Mouse (Mus musculus) urinary bladder, postnatal 25 days (tissue): ENCODE measurements around the gene Ip6k3.

Experiments
- DNase-seq: peaks from one replicate; pipeline ENCODE4 v3.0.0; 2022; ENCODE audit warnings: low spot score

The Ip6k3 gene

DNA sequence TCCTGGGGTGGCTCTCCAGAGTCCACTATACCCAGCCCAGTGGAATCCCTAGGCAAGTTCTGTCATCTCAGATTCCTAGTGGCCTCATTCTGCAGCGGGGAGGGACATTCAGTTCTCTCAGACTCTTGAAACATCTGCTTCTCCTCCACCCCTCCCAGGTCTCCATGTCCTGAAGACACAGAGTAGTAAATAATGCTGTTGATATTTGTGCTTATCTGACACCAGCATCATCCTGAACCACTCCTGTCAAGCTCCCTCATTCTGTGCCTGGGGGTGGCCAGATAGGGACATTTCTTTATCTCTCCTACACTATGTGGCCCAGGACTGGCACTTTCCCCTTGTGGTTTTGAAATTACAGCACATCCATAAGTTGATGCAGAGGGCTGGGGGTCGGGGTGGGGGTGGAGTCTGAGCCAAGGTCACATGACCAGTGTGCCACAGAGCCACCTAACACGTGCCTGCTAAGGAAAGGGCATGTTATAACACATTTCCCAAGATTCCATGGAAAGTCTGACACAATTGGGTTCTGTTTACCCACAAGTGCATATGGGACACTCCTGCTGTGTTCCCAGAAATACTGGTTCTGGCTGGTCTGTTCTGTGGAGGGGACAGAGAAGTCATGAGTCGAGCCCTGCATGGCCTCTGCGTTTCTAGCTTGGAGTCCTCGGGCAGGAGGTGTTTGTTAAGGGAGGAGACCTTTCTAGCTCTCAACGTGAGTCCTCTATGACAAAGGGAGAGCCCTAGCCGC is 14.4 kb downstream of the Ip6k3 start:
- DNase-seq = no peak

DNA sequence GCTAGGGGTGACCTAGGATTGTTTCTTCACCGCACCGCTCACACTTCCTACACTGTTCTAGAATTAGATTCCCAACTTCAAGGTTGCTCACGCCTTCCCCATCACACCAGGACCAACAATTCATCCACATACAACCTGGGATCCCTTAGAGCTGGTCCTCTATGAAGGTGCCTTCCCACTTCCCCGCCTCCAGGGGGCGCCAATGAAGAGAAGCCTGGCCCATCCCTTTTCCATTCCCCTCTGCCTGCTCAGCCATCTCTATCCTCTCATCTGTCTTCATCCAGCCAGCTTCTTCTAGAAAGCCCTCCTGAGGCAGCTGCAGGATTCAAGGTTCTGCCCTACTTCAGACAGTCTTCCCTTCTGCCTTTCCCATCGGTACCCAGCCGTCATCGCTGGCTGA is 16.2 kb downstream of the Ip6k3 start:
- peak; percentile 36 for DNase-seq

DNA sequence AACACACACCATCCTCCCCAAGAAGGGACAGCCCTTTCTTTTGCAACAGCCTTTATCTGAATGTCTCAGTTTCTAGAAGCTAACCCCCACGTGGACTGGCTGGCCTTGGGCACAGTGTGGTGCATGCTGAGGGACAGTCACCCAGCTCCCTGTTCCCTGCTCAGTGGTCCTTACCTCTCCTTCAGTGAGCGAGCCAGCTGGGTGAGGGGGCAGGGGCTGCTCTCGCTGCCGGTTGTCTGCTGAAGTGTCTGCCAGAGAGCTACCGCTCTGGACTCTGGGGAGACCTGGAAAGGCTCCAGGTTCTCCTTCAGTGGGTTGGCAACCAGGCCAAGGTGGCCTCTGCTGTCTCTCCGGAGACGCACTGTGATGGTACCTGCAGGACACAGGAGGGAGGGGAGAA is 16.7 kb downstream of the Ip6k3 start:
- DNase-seq = no peak

DNA sequence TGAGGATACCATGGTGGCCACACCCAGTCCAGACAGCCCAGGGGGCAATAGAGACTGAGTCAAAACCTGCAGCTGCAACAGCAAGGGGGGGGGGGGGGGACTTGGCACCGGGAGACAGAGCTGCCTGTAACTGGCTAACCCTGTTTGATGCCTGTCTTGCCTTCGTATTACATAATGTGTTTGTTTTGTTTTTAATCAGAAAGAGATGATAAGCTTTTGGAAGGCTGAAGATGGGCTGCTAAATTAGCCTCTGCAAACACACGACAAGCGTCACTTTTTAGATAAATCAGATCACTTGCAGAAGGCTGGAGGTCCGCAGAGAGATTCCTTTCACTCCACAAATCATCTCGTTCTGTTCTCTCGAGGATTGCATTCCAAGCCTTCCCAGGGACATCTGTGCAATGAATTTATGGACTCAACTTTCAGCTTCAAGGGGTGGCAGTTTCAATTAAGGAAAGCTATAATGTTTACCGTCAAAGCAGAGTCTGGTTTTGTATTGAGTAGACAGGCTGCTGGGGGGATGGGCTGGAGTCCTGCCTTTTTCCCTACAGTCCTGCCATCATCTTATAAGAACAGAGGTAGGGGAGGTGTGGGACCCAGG is 21.2 kb downstream of the Ip6k3 start:
- DNase-seq = no peak

DNA sequence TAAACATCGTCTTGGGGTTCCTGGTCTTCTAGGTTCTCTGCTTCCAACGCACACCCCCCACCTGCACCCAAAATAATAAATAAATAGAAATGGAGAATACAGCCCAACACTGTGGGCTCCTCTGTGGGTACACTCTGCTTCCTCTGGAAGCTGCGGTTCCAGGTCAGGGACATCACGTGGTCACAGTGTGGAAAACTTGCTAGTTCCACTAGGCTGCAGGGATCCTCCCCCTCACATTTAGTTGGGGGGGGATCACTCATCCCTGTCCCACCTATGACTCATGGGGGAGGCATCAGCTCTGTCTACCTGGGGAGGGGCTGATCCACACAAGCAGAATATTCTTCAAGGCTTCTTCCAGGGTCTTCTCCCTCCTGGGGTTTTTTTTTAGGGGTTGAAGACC is 23.4 kb downstream of the Ip6k3 start:
- no peak for DNase-seq

DNA sequence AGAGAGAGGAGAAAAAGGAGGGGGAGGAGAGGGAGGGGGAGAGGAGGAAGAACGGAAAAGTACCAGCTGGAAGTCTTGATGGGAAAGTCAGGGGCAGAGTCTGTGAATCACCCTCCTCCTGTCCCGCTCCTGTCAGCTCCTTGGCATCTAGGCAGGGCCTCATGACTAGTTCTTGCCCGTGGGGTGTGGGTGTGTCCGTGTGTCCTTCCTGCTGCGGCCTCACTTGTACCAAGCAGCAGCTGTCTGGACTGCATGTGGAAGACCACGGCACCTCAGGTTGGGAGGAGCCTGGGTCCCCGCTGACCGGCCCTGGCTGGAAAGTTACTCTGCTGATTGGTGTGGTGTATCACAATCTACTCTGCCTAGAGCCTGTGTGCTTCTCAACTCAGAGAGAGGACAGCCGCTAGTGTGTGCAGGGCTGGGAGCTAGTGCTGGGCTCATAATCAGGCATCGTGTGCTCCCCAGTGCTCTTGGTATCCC is 25.6 kb downstream of the Ip6k3 start:
- no peak for DNase-seq

DNA sequence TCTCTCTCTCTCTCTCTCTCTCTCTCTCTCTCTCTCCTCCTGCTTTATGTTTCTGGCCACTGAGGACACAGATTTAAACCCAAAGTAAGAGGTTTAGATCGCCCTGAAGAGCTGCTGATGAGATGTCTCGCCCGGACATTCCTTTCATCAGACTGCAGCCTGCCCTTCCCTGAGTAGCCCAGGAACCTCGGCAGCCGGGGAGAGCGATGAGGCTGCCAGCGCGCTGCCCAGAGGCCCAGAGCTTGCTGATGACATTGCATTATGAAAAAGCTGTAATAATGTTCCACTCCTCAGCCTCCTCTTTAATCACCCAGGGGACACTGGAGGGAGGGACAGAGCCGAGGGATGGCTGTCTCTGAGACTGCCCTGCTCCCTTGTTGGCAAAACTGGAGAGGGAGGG is 27.3 kb downstream of the Ip6k3 start:
- DNase-seq = no peak

DNA sequence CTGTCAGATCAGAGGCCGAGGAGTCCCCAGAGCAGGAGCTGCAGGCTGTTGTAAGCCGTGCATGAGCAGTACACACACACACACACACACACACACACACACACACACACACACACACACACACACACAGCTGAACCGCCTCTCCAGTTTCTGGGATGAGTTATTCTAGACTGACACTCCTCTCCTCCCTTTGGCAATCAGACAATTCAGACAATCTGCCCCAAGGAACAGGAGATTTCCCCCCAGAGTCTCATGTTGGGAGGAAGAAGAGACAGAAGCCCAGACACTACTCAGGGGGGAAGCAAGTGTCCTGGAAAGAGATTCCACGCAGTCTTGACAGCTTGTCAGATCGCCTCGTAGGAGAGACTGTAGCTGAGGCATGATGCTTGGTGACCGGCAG is 28.3 kb downstream of the Ip6k3 start:
- DNase-seq = no peak

DNA sequence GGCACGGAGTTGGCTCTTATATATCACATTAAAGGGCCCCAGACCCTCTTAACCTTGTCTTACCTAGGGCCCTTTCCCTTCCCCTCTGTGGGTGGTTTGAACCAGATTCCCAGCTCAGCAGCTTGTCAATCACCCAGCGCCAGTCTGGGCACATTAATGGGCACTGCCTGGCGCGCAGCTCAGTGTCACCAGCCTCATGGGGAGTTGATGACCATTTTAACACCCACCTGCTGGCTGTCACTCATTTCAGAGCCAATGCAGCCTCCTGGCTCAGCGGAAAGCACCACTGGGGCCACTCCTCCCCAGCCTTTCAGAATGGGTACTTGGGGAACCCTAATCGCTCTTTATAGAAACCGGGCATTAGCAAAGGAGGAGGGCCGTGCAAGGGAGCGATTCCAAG is 29.2 kb downstream of the Ip6k3 start:
- no peak for DNase-seq

DNA sequence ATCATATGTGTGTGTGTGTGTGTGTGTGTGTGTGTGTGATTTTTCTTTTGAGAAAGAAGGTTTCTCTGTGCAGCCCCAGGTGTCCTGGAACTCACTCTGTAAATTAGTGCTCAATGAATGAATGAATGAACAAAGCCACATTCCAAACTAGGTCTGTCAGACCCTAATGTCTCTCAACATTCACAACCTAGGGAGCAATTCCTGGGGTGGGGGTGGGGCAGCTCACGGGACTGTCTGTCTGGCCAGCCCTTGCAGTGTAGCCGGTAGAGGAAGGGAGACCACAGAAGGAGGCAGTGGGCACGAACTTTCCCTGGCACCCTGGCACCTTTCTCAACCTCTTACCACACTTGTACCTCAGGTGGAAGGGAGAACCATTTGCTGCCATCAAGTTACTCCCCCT is 32.9 kb downstream of the Ip6k3 start:
- DNase-seq = no peak

DNA sequence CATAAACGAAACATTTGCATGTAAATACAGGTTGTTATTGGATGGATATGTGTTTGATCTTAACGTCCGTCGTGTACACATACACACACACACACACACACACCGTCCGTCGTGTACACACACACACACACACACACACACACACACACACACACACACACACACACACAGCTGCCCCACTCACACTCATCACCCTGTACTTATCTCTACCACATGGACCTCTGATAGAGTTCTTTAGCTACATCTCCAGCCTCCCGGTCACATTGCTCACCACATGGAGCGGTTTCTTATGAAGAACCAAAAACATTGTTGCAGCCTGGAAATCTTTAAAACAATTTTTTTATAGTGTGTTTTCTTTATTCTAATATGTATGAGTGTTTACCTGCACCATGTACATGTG is 33.4 kb downstream of the Ip6k3 start:
- DNase-seq = no peak

DNA sequence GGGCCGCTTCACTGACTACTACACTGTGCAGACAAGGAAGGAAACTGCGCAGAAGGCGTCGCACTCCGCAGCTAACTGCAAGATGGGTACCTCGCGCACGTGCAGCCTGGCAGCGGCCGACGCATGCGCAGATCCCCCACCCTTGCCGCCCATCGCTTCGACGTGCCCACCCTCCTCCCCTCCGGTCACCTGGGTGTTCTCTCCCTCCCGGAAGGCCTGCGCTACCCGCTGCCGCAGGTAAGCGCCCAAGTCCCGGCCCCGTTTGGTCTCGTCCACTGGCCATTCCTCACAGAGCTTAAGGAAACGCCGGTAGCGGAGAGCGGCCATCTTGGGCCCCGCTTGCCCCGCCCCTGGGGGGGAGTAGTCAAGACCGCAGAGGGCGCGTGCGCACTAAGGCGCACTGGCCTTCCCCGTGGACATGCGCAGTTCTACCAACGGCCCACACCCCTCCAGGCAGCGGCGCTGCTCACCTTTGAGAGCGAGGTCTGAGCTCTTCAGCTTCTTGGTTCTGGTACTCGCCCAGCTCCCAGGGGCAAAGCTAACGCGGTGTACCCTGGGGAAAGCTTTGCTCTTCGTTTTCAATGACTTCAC is 33.9 kb downstream of the Ip6k3 start, which contains the start of gene Uqcc2:
Gene Uqcc2 (minus strand): TSS at position 366 of the 591 bp plus-strand sequence.
- DNase-seq = peak; percentile 98

DNA sequence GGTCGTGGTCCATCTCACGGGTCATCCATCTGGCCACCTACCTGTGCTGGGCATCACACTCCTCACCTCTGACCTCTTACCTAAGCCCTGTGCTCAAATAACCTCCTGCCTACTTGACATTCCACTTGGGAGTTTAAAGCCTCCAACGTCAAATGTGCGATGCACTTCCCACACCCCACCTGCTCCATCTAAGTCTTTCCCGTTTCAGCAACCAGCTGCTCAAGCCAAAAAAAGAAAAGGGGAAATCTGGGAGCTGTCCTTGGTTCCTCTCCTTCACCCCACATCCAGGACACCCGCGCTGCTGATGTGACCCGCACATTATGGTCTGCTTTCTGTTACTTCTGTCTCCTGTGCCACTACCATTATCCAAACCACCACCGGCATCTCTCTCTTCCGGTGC is 35.4 kb downstream of the Ip6k3 start:
- no peak for DNase-seq

DNA sequence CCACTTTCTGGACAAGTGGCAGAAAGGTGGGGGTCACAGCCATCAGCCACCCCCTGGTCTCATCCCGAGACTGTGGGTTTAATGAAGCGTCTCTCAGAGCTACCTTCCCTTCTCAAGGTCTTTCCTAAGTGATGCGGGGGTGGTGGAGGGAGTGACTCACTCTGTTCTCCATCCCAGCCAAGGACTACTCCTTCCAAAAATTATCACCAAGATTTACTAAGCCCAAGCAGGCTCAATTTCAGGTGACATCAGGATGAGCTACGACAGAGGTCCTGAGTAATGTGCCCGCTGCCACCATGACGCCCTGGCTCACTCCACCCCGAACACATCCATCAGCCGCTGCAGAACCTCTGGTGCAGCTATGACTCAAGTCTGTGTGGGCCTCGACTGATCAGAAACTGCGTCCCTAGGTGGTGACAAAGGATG is 36.3 kb downstream of the Ip6k3 start:
- no peak for DNase-seq

DNA sequence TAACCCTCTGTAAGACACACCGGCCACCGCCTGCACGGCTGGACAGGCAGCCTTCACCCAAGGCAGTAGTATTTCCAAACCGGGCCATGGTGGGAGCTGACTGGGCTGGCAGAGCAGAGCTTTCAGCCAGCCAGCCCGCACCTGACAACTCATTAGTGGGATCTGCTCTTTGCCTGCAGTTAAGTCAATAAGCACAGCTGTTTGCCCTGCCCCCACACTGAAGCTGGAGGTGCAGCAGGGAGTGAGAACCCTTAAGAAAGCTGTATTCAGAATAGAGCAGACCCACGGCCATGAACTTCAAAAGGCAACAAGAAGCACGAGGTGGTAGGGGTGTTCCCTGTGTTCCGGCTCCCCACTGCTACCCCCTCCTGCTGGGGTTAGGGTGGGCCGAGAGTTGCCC is 37.3 kb downstream of the Ip6k3 start:
- DNase-seq = no peak

DNA sequence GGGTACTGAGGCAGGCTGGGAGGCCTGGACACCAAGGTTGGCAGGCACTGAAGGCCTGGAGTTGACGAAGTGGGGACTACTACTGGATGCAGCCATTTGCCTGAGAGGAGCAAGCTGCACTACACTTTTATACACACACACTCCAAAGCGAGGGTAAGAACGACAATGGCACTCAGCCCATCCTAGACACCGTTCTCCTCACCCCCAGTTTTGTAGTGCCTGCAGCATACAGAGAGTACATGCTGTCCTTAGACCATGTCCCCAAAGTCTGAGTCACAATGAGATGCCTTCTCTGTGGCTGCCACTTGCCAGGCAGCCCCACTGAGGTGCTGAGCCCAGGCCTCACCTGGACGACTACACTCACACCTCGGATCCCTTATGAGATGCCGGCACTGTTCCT is 37.8 kb downstream of the Ip6k3 start:
- DNase-seq = no peak

DNA sequence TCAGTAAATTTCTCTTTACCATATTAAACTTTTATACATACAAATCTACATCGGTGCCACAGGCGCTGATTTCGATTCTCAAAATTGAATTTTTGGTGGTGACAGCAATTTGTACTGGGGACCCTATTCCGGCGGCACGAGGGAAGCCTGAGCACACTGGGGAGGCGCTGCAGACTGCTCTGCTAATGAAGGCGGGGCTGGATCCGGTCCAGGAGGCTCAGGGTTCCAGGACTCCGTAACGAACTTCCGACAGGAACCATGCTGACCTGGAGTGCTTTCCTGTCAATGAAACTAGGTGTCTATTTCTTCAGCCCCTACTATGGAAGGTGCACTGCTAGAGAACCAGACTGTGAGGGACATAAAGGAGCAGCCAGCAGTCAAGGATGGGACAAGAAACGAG is 38.3 kb downstream of the Ip6k3 start:
- no peak for DNase-seq

DNA sequence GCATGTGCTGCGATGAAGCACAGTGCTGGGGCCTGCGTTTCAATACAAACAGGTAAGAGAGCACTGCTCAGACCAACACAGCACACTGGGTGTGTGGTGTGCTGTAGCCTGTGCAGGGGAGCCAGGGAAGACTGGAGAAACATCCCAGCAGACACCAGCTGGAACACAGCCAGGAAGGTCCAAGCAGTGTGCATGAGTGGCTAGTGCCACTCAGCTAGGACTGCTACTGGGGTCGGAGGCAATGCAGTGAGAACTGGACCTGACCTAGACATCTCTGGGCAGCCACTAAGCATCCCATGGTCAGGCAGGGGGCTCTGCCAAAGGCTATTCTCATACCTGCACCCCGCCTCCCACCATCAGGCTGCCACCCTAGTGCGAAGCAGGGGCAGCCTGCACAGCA is 39.4 kb downstream of the Ip6k3 start:
- no peak for DNase-seq

DNA sequence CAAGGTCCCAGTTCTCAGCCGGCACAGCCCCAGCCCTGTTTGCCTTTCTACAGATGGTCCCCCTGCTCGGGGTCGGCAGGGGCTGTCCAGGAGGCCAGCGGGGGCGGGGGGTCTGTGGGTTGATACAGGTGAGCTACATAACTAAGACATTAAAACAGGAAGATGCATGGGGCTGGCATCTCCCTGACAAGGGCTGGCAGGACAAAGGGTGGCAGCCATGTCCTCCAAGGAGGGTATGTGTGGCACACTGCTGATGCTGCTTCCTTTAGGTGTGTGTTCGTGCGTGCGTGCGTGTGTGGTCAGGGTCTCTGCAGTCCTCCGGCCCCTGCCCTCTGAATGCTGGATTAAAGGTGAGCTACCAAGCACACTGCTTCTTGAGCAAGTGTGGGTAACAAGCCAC is 40.6 kb downstream of the Ip6k3 start:
- DNase-seq = no peak

DNA sequence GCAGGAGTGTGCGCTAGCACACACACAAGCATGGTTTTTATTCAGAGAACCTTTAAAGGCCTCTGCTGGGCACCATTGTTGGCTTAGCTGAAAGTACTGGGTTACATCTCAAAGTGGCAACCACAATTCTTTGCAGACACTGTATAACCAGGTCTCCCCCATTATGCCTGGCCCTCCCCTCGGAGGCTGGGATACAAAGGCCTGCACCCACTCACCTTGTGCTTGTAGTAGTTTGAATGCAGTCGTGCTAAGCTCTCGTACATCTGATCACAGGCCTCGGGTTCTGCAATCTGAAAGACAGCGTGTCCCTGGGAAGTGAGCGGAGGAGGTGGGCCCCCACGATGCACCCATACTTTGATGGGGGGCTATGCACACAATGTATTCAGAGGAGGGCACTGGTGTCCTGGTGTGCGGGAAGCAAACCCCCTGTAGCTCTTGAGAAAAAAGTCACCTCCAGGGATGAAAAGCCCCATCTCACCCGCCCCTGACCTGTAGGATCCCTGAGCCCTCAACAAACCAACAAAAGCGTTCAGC is 41.9 kb downstream of the Ip6k3 start:
- DNase-seq = no peak

DNA sequence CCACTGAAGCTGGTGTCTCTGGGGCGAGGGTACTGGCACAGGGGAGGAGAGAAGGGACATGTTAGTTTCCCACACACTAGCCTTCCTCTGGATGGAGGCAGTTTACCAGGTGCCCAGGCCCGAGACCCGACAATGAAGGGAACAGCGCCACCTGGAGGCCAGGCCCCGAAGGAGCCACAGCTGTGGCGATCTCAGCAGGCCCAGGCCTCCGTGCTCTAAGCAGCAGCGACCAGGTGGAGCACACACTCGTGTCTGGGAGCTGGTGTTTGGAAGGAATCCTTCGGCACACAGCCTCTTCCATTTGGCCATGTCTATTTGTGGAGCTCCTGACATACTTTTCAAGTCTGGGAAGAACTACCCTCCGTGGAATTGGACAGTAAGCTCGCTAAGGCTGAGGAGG is 42.4 kb downstream of the Ip6k3 start:
- peak; percentile 74 for DNase-seq

DNA sequence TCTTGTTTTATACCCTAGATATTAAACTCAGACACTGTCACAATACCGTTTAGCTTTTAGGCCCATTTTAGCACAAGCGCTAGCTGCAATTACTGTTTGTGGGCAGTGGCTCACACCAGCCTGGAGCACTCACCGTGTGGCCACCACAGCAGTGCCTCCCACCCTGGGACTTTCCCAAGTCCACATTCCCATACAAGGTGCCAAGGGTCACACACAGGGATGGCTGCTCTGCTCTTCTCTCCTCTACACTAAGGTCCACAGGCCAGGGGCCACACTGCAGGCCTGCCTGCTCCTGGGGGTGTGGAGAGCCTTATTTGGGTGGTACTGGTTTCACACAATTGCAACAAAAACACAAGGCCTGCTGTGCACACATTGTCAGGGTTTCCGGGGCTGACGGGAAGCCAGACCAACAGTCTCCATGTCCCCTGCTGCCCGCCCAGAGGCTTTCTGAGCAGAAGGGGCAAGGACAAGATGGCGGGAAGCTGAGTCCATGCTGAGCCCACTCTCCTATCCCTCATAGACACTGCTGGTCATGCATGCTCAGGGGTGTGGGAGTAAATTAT is 43.7 kb downstream of the Ip6k3 start:
- no peak for DNase-seq

DNA sequence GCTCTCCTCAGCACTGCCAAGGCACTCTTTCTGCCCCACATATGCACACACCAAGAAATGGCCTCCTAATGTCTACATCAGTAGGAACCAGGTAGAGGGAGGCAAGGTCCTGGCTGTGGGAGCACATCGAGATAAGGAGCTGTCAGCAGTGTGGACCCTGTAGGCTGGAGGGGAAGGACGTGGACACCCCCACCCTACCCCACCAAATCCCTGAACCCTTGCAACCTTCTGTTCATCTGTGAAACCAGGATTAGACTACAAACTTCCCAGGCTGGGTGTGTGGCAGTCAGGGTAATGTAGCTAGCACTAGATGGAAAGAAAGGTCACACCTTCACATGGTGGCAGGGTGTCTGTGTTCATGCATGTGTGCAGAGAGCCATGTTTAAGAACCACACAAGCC is 44.5 kb downstream of the Ip6k3 start:
- no peak for DNase-seq
